Mouse (Mus musculus) neural tube, embryonic 12.5 days (tissue): ENCODE data around the gene Ccdc155. TPM values are rescaled to one million over a fixed set of nuclear protein-coding genes. Genes with fewer than 3 reads are reported as not detected.

Experiments
- ATAC-seq: fragments of 200-750 bp; cut with Nextera tagmentation; 2 replicates; pipeline ENCODE4 v1.8.0; 2017; ENCODE audit warnings: low read depth, mild to moderate bottlenecking, moderate TSS enrichment, moderate library complexity; ENCODE audit not compliant: low FRiP score
- H3K27ac ChIP-seq: fragments of 300-500 bp; sonication (generic); 2 replicates; pipeline ENCODE4 v1.5.1; 2016
- H3K27me3 ChIP-seq: fragments of 300-500 bp; sonication (generic); replicated peaks from 2 replicates; pipeline ENCODE4 v1.6.1; 2016; ENCODE audit warnings: mild to moderate bottlenecking
- H3K36me3 ChIP-seq: fragments of 300-500 bp; sonication (generic); 2 replicates; pipeline ENCODE4 v1.6.1; 2016; ENCODE audit warnings: mild to moderate bottlenecking
- H3K4me1 ChIP-seq: fragments of 300-500 bp; sonication (generic); 2 replicates; pipeline ENCODE4 v1.6.1; 2016
- H3K4me2 ChIP-seq: fragments of 300-500 bp; sonication (generic); replicated peaks from 2 replicates; pipeline ENCODE4 v1.6.1; 2016; ENCODE audit warnings: mild to moderate bottlenecking
- H3K4me3 ChIP-seq: fragments of 300-500 bp; sonication (generic); 2 replicates; pipeline ENCODE4 v1.5.1; 2016
- H3K9ac ChIP-seq: fragments of 300-500 bp; sonication (generic); 2 replicates; pipeline ENCODE4 v1.6.1; 2016; ENCODE audit warnings: mild to moderate bottlenecking
- H3K9me3 ChIP-seq: fragments of 300-500 bp; sonication (generic); 2 replicates; pipeline ENCODE4 v1.6.1; 2016; ENCODE audit warnings: mild to moderate bottlenecking
- WGBS: fragments of 180-500 bp; shearing (Covaris S2); methylation state at CpG from one replicate; pipeline ENCODE4 v1.1.7; 2016; 5-methylcytosine and 5-hydroxymethylcytosine counted together
- polyA plus RNA-seq: library from polyadenylated mRNA; unstranded; fragments of >200 nt; fragmentation: Nextera tagmentation; extraction: Ambion mirVana; gene quantifications from 2 replicates; pipeline ENCODE4 v1.2.1, GENCODE M21; 2016

Ccdc155 gene
- polyA plus RNA-seq, 1 experiment from 2014 or later: 0.74 TPM

GRCm38 (mm10) chr7:45168656-45169055 is 36.0 kb downstream of the Ccdc155 start:
- H3K4me3 ChIP-seq: no peak overlapping the region
- WGBS: 5% methylated on average over 24 of the region's 24 CpGs

DNA sequence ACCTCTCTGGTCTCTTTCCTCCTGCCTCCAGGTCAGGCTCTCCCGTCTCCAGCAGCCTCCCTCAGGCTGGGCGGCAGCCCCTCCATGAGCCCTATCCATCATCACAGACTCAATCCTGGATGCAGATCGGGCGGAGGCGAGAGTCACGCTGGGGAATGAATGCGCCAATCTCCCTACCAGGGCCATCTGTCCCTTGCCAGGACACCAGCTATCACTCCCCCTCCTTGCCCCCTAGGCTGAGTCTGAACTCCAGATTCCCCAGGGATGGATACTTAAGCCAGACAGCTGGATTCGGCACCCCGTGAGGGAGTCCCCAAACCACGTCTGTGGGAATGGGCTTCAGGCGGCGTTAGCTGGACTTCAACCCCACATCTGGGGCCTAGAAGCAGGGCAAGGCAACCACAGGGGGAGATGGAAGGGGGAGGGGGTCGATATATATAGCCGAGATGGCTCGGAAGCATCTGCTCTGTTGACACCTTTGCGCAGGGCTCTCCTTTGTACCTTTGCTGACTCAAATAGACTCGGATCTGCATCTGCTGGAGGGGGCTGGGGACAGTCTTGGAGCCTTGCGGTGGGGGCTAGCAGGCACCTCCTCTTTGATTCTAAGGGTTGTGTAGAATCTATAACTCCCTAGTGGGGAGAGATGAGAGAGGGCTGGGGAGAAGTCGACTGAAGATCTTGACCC is 36.8 kb downstream of the Ccdc155 start:
- Histone ChIP-seq H3K4me1 (peaks cover 21% of the 10 kb centered on the region), H3K36me3 (no peaks in the 10 kb centered on the region), H3K9ac (no peak overlapping the region), H3K4me2 (peak overlapping the region; percentile 24; the same call in 1 of the 2 replicates), H3K27ac (no peak overlapping the region), H3K4me3 (no peak overlapping the region), H3K27me3 (peaks cover 85% of the 10 kb centered on the region), H3K9me3 (peaks cover 10% of the 10 kb centered on the region; the same call in 1 of the 2 replicates)
- WGBS: 2% methylated on average over 19 of the region's 19 CpGs
- no peak for ATAC-seq

More at GRCm38 (mm10) chr7:45168656-45169055, 36.0 kb downstream of the Ccdc155 start:
- peak overlapping the region; percentile 24 for H3K4me2 ChIP-seq
- peaks cover 10% of the 10 kb centered on the region; the same call in 1 of the 2 replicates for H3K9me3 ChIP-seq
- no peak overlapping the region for H3K9ac ChIP-seq
- no peak for ATAC-seq
- peaks cover 77% of the 10 kb centered on the region for H3K27me3 ChIP-seq
- no peak overlapping the region for H3K27ac ChIP-seq
- peaks cover 19% of the 10 kb centered on the region for H3K4me1 ChIP-seq
- H3K36me3 ChIP-seq: no peaks in the 10 kb centered on the region

DNA sequence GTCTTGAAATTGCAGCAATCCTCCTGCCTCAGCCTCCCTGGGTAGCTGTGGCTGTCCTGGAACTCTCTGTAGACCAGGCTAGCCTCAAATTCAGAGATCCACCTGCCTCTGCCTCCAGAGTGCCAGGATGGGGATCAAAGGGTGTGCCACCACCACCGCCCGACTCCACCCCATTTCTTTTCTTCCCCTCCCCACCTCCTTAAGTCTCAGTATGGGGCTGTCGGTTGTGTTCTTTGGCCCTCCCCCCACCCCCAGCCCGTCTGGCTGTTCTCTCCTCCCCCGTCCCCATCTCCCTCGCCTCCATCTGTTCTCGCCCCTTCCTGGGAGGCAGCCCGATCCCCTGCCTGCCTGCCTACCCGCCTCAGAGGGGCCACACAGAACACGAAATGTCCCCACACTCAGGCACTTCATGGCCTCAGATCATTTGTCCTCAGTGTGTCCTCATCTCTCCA is 37.7 kb downstream of the Ccdc155 start:
- Histone ChIP-seq H3K27ac (no peak overlapping the region), H3K4me2 (no peak overlapping the region), H3K4me3 (no peak overlapping the region), H3K9me3 (peaks cover 10% of the 10 kb centered on the region; the same call in 1 of the 2 replicates), H3K27me3 (peaks cover 85% of the 10 kb centered on the region), H3K36me3 (no peaks in the 10 kb centered on the region), H3K9ac (no peak overlapping the region), H3K4me1 (peaks cover 27% of the 10 kb centered on the region)
- WGBS: 32% methylated on average over 10 of the region's 10 CpGs
- no peak for ATAC-seq

- no peak for ATAC-seq
- Histone ChIP-seq H3K4me1 (peaks cover 27% of the 10 kb centered on the region), H3K9me3 (peaks cover 10% of the 10 kb centered on the region; the same call in 1 of the 2 replicates), H3K27ac (no peak overlapping the region), H3K4me2 (no peak overlapping the region), H3K36me3 (peaks cover 5% of the 10 kb centered on the region; the same call in 1 of the 2 replicates), H3K9ac (no peak overlapping the region), H3K4me3 (no peak overlapping the region), H3K27me3 (peaks cover 81% of the 10 kb centered on the region)
- WGBS: 45% methylated on average over 11 of the region's 11 CpGs
Measured at GRCm38 (mm10) chr7:45165701-45166100, 39.0 kb downstream of the Ccdc155 start.

DNA sequence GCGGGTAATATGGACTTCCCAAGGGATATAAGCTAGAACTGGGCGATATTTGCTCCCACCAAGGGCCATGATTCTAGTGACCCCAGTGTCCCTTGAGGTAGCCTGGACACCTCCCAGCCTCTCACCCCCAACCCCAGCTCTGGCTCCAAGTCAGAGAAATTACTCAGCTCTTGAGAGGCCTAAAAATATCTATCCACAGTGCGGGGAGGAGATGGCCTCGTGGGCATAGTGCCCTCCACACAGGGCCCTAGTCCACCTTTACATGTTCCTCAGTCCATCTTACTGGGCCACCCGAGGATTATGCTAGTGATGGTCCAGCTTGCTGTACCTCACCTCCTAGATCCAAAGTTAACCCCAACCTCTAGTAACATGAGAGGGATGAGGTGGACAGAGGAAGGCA is 39.9 kb downstream of the Ccdc155 start:
- peaks cover 27% of the 10 kb centered on the region for H3K4me1 ChIP-seq
- peaks cover 13% of the 10 kb centered on the region for H3K36me3 ChIP-seq
- no peak overlapping the region for H3K9ac ChIP-seq
- ATAC-seq: no peak
- H3K9me3 ChIP-seq: peaks cover 5% of the 10 kb centered on the region; the same call in 1 of the 2 replicates
- whole genome bisulfite sequencing: 64% methylated on average over 5 of the region's 5 CpGs
- H3K27ac ChIP-seq: no peak overlapping the region
- H3K4me2 ChIP-seq: no peak overlapping the region
- H3K27me3 ChIP-seq: peaks cover 76% of the 10 kb centered on the region
- no peak overlapping the region for H3K4me3 ChIP-seq

GRCm38 (mm10) chr7:45163735-45164490 is 40.8 kb downstream of the Ccdc155 start, which contains the start of gene Slc17a7:
Gene Slc17a7 (plus strand): TSS chr7:45163949.
- peak within 1 kb of the TSS; percentile 56 for H3K9ac ChIP-seq
- peak within 1 kb of the TSS; percentile 35 for H3K4me3 ChIP-seq
- H3K9me3 ChIP-seq: no peaks in the 10 kb centered on the region
- WGBS: 2% methylated on average over 41 of the region's 41 CpGs
- ATAC-seq: no peak
- H3K4me1 ChIP-seq: peaks cover 27% of the 10 kb centered on the region
- no peak within 1 kb of the TSS for H3K27ac ChIP-seq
- peaks cover 22% of the 10 kb centered on the region for H3K36me3 ChIP-seq
- peaks cover 67% of the 10 kb centered on the region for H3K27me3 ChIP-seq
- peak within 1 kb of the TSS; percentile 65 for H3K4me2 ChIP-seq

- no peak overlapping the region for H3K27ac ChIP-seq
- peaks cover 28% of the 10 kb centered on the region for H3K36me3 ChIP-seq
- H3K9ac ChIP-seq: no peak overlapping the region
- H3K27me3 ChIP-seq: peaks cover 59% of the 10 kb centered on the region
- 72% methylated on average over 9 of the region's 9 CpGs for WGBS
- H3K4me2 ChIP-seq: peak overlapping the region; percentile 65; the same call in 1 of the 2 replicates
- no peaks in the 10 kb centered on the region for H3K9me3 ChIP-seq
- H3K4me1 ChIP-seq: peaks cover 19% of the 10 kb centered on the region
- no peak overlapping the region for H3K4me3 ChIP-seq
- no peak for ATAC-seq
Measured at GRCm38 (mm10) chr7:45162996-45163615, 41.6 kb downstream of the Ccdc155 start.

DNA sequence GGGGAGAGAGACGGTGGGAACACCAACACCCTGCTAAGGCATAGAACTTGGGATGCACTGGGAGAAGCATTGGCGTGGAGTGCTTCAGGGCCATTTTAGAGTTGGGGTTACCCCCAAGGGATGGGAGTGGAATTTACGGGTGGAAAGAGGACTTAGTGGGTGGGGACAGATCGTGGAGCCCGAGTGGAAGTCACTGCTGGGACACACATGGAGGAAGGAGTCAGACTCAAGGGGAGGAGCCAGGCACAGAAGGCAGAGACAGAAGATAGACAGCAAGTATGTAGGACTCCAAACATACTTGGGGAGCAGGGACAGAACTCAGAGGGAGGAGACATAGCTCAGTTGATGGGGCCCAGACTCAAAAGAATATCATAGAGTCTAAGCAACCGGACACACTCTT is 42.1 kb downstream of the Ccdc155 start:
- no peak for ATAC-seq
- no peak overlapping the region for H3K27ac ChIP-seq
- peaks cover 53% of the 10 kb centered on the region for H3K27me3 ChIP-seq
- 29% methylated on average over 6 of the region's 6 CpGs for WGBS
- peak overlapping the region; percentile 63 for H3K4me2 ChIP-seq
- no peaks in the 10 kb centered on the region for H3K9me3 ChIP-seq
- H3K4me1 ChIP-seq: peaks cover 14% of the 10 kb centered on the region
- peaks cover 34% of the 10 kb centered on the region for H3K36me3 ChIP-seq
- no peak overlapping the region; the same call in 1 of the 2 replicates for H3K4me3 ChIP-seq
- H3K9ac ChIP-seq: 0 out of 2 replicates have a peak overlapping the region, but pooled peaks have one; percentile 40

DNA sequence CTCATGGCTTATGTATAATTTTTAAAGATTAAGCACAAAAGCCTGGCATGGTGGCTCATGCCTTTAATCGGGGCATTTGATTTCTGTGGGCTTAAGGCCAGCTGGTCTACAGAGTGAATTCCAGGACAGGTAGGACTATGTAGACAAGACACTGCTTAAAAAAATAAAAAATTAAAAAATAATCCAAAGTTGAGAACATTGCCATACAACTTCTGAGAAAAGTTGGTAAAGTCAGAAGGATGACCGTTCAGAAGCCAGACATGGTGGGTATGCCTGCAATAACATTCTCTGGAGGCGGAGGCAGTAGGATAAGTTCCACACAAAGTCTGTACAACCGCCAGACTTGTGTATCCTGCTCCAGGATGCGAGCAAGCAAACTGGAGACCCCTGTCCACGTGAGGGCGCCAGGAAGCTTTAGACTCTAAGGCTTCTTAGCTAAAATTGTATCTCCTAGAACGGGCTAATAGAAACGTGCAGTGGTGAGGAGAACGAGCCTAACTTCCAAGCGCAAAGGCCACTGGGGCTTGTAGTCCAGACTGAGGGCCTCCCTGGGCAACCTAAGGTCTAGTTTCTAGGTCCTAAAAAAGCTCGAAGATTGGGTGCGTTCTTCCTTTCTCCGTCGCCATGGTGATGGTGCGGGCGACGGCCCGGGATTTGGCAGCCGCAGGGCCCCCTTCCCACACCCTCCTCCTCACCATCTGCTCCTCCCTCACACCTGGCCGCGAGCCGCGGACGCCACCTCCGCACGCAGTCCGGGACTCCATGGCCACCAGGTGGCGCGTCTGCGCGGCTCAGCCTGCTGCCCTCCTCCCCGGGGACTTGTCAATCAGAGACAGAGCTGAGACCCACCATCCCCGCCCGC is 42.8 kb downstream of the Ccdc155 start:
- peak overlapping the region; percentile 63 for H3K4me2 ChIP-seq
- H3K27ac ChIP-seq: no peak overlapping the region
- WGBS: 5% methylated on average over 35 of the region's 35 CpGs

DNA sequence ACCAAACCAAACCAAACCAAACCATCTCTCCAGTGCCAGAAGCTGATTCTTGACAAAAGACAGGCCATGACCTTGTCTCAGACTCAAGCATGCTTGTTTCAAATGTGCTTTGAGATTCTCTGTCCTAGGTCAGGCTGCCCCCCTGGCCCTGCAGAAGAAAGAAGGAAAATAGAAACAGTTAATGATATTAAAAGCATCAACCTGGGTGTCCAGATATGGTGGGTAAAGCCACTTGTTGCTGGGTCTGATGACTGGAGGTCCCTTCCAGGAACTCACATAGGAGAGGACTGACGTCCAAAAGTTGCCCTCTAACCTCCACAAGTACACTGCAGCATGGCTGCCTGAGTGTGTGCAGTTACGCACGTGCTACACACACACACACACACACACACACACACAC is 43.8 kb downstream of the Ccdc155 start:
- no peak for ATAC-seq
- WGBS: 92% methylated on average over 3 of the region's 3 CpGs
- Histone ChIP-seq H3K36me3 (peaks cover 35% of the 10 kb centered on the region), H3K9ac (no peak overlapping the region), H3K27me3 (peaks cover 36% of the 10 kb centered on the region), H3K4me2 (no peak overlapping the region), H3K9me3 (no peaks in the 10 kb centered on the region), H3K4me3 (no peak overlapping the region), H3K4me1 (peaks cover 11% of the 10 kb centered on the region), H3K27ac (no peak overlapping the region)

More for the DNA sequence above, 42.8 kb downstream of the Ccdc155 start:
- peak; percentile 80 for ATAC-seq
- Histone ChIP-seq H3K27me3 (peaks cover 46% of the 10 kb centered on the region), H3K9me3 (no peaks in the 10 kb centered on the region), H3K4me3 (peak overlapping the region; percentile 25), H3K9ac (0 out of 2 replicates have a peak overlapping the region, but pooled peaks have one; percentile 40), H3K36me3 (peaks cover 35% of the 10 kb centered on the region), H3K4me1 (peaks cover 11% of the 10 kb centered on the region)

DNA sequence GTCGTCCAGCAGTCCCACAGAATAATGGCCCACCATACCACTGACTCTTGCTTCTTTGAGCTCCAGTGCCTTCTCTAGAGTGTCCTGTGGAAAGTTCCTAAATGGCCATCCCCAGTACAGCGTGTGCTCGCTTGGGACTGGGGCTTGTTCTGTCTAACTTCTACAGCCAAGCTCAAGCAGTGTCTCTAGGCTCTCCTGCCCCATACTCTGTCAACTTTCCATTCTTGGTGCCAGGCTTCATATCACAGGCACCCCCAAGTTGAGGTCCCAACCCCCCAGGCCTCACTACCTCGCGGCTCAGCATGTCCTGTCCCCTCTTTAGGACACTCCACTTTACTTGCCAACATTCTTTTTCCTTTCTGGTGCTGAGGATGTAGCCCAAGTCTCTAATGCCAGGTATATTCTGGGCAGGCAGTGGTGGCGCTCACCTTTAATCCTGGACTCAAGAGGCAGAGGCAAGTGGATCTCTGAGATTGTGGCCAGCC is 44.3 kb downstream of the Ccdc155 start:
- H3K27me3 ChIP-seq: peaks cover 31% of the 10 kb centered on the region
- no peak overlapping the region for H3K9ac ChIP-seq
- no peak overlapping the region for H3K4me2 ChIP-seq
- peaks cover 35% of the 10 kb centered on the region for H3K36me3 ChIP-seq
- H3K4me3 ChIP-seq: no peak overlapping the region
- H3K9me3 ChIP-seq: no peaks in the 10 kb centered on the region
- no peak for ATAC-seq
- H3K27ac ChIP-seq: no peak overlapping the region
- 93% methylated on average over 6 of the region's 6 CpGs for WGBS
- peaks cover 11% of the 10 kb centered on the region for H3K4me1 ChIP-seq
